Mouse (Mus musculus) MEL (cell line): ENCODE results near the gene Nt5c2.

Experiments
- CHD2 ChIP-seq: IDR thresholded peaks from 2 replicates; pipeline ENCODE4 v1.6.1; 2011; ENCODE audit warnings: low read length, improper control_type of control experiment
- CTCF ChIP-seq, 3 experiments: IDR thresholded peaks in 2 of 3; conservative IDR thresholded peaks in 1 of 3; 2 replicates each; pipeline ENCODE4 v1.5.1; 2011 to 2012; ENCODE audit warnings: low read length in 3 of 3, low read depth in 2 of 3, mild to moderate bottlenecking in 2 of 3, improper control_type of control experiment in 1 of 3, inconsistent platforms in 1 of 3, mixed read lengths in 1 of 3, moderate library complexity in 1 of 3; ENCODE audit not compliant: control insufficient read depth in 1 of 3, insufficient read depth in 1 of 3, poor library complexity in 1 of 3, severe bottlenecking in 1 of 3
- E2F4 ChIP-seq: IDR thresholded peaks from 2 replicates; pipeline ENCODE4 v1.6.1; 2011; ENCODE audit warnings: low read depth, low read length, improper control_type of control experiment, borderline replicate concordance
- EP300 ChIP-seq, 2 experiments: IDR thresholded peaks; 2 replicates each; pipeline ENCODE4 v1.6.1; 2011; ENCODE audit warnings: improper control_type of control experiment in 2 of 2, low read length in 2 of 2, low read depth in 1 of 2, mild to moderate bottlenecking in 1 of 2
- GABPA ChIP-seq: IDR thresholded peaks from 2 replicates; pipeline ENCODE4 v1.6.1; 2012; ENCODE audit warnings: low read depth, mild to moderate bottlenecking, inconsistent platforms, low read length, improper control_type of control experiment, moderate library complexity
- GATA1 ChIP-seq: IDR thresholded peaks from 2 replicates; pipeline ENCODE4 v1.6.1; 2011; ENCODE audit warnings: low read depth, low read length, improper control_type of control experiment
- MAFK ChIP-seq: IDR thresholded peaks from 2 replicates; pipeline ENCODE4 v1.6.1; 2011; ENCODE audit warnings: low read depth, mild to moderate bottlenecking, low read length, improper control_type of control experiment, borderline replicate concordance
- POLR2A ChIP-seq, 2 experiments: IDR thresholded peaks; 2 replicates each; pipeline ENCODE4 v1.6.1; 2011 to 2012; ENCODE audit warnings: low read length in 2 of 2, mild to moderate bottlenecking in 2 of 2, control low read depth in 1 of 2, improper control_type of control experiment in 1 of 2, low read depth in 1 of 2, moderate library complexity in 1 of 2; ENCODE audit not compliant: control insufficient read depth in 1 of 2, insufficient read depth in 1 of 2, poor library complexity in 1 of 2
- TCF12 ChIP-seq: IDR thresholded peaks from 2 replicates; pipeline ENCODE4 v1.6.1; 2014; ENCODE audit warnings: low read depth, mild to moderate bottlenecking, inconsistent platforms, low read length, improper control_type of control experiment, moderate library complexity

- TF ChIP-seq CTCF (IDR thresholded peaks at IDR 0.05 in 2 of 3, conservative IDR thresholded peaks at IDR 0.05 in 1 of 3; ENCODE audit: control insufficient read depth in 1 of 3, insufficient read depth in 1 of 3, low read depth in 2 of 3, low read length in 3 of 3, poor library complexity in 1 of 3, severe bottlenecking in 1 of 3) (no peak), TCF12 (no peak), GATA1 (no peak), POLR2A (IDR thresholded peaks at IDR 0.05; ENCODE audit: control insufficient read depth in 1 of 2, insufficient read depth in 1 of 2, low read depth in 1 of 2, low read length in 2 of 2, poor library complexity in 1 of 2) (no peak), CHD2 (no peak), EP300 (IDR thresholded peaks at IDR 0.05; ENCODE audit: low read depth in 1 of 2, low read length in 2 of 2) (no peak), MAFK (no peak), GABPA (no peak), E2F4 (no peak)
Measured at GRCm38 (mm10) chr19:46865381-46865780, 149.6 kb downstream of the Nt5c2 start.
